In the genomic region with DNA sequence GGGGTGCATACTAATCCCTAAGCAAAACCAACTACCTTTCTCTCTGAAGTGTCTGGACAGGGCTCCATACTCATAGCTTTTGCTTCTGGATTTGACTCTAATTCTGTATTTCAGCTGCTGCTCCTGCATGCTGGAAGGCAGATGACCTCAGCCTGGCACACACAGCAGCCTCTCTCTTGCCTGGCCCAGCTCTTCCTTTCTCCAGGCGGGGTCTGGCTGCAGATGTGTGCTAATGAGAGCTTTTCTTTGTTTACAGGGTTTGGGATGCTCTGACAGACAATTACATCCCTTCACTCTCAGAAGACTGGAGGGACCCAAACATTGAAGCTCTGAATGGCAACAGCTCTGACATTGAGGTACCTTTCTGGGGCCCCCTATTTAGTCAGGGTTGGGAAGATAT, we compare ENCODE assay signal across 17 mouse cellular contexts. TPM values are rescaled to one million over a fixed set of nuclear protein-coding genes. Genes with fewer than 3 reads are reported as not detected.
DNase-seq lines count a peak whose midpoint lies in the region; ATAC-seq and TF ChIP-seq lines count a peak whose summit lies in the region.
"Had no signal": no experiment of that assay in that cellular context is flagged by ENCODE, and none has a peak within 500 bp of the region (broad histone marks: within the 10 kb centered on the region; RNA-seq: fewer than 3 reads in every experiment).

No protein-coding gene starts in this region.

- 41% methylated on average over 1 of the region's 1 CpGs for WGBS in forebrain, embryonic 16.5 days
- WGBS in forebrain, embryonic 11.5 days = 38% methylated on average over 1 of the region's 1 CpGs
- 60% methylated on average over 1 of the region's 1 CpGs for WGBS in hindbrain, postnatal 0 days
- 67% methylated on average over 1 of the region's 1 CpGs for WGBS in hindbrain, embryonic 14.5 days

- no peaks in the 10 kb centered on the region for H3K4me1 ChIP-seq in forebrain, embryonic 16.5 days (replicated peaks; ENCODE audit: control insufficient read depth, insufficient read depth, low read length)
- no peaks in the 10 kb centered on the region for H3K4me1 ChIP-seq in forebrain, embryonic 11.5 days (replicated peaks; ENCODE audit: control insufficient read depth, insufficient read depth, low read length)
- no peaks in the 10 kb centered on the region for H3K4me1 ChIP-seq in hindbrain, postnatal 0 days (ENCODE audit: insufficient read depth, low read length)
- no peaks in the 10 kb centered on the region for H3K4me1 ChIP-seq in hindbrain, embryonic 14.5 days (replicated peaks; ENCODE audit: control insufficient read depth, insufficient read depth, low read length)
- H3K4me1 ChIP-seq: liver, embryonic 15.5 days; neural tube, embryonic 13.5 days; stomach, embryonic 15.5 days had no signal

- H3K27ac ChIP-seq in forebrain, embryonic 16.5 days (ENCODE audit: low read length) = no peak overlapping the region
- H3K27ac ChIP-seq in forebrain, embryonic 11.5 days (ENCODE audit: low read depth, low read length) = no peak overlapping the region
- no peak overlapping the region for H3K27ac ChIP-seq in hindbrain, postnatal 0 days
- H3K27ac ChIP-seq in hindbrain, embryonic 14.5 days = no peak overlapping the region
- H3K27ac ChIP-seq: liver, embryonic 15.5 days; neural tube, embryonic 13.5 days; stomach, embryonic 15.5 days had no signal

- TF ChIP-seq CTCF in hindbrain, postnatal 0 days (IDR thresholded peaks at IDR 0.05; ENCODE audit: low read depth) = no peak

- 0 out of 2 replicates have a peak, but pooled peaks have one; percentile 38 for ATAC-seq in forebrain, embryonic 16.5 days
- ATAC-seq in forebrain, embryonic 11.5 days (replicated peaks; ENCODE audit: low FRiP score) = no peak
- peak; percentile 79; the same call in 1 of the 2 replicates for ATAC-seq in hindbrain, postnatal 0 days
- no peak for ATAC-seq in hindbrain, embryonic 14.5 days (ENCODE audit: low FRiP score)
- ATAC-seq: intestine, embryonic 16.5 days; lung, postnatal 0 days had no signal

- no peaks in the 10 kb centered on the region for H3K27me3 ChIP-seq in forebrain, embryonic 16.5 days (replicated peaks; ENCODE audit: control insufficient read depth, insufficient read depth, low read length)
- H3K27me3 ChIP-seq in forebrain, embryonic 11.5 days (ENCODE audit: control insufficient read depth, insufficient read depth, low read length) = no peaks in the 10 kb centered on the region
- H3K27me3 ChIP-seq in hindbrain, postnatal 0 days (ENCODE audit: insufficient read depth, low read length) = no peaks in the 10 kb centered on the region
- no peaks in the 10 kb centered on the region for H3K27me3 ChIP-seq in hindbrain, embryonic 14.5 days (ENCODE audit: control insufficient read depth, insufficient read depth, low read length)
- H3K27me3 ChIP-seq: liver, embryonic 15.5 days; neural tube, embryonic 13.5 days; stomach, embryonic 15.5 days had no signal

- no peak overlapping the region for H3K4me3 ChIP-seq in forebrain, embryonic 16.5 days (replicated peaks; ENCODE audit: low read length)
- no peak overlapping the region for H3K4me3 ChIP-seq in forebrain, embryonic 11.5 days (ENCODE audit: low read depth, low read length)
- H3K4me3 ChIP-seq in hindbrain, postnatal 0 days (ENCODE audit: low read length) = no peak overlapping the region
- H3K4me3 ChIP-seq in hindbrain, embryonic 14.5 days (replicated peaks; ENCODE audit: low read length) = no peak overlapping the region
- H3K4me3 ChIP-seq: liver, embryonic 15.5 days; neural tube, embryonic 13.5 days; stomach, embryonic 15.5 days had no signal

- H3K9ac ChIP-seq in forebrain, embryonic 16.5 days (replicated peaks; ENCODE audit: low read depth, low read length) = no peak overlapping the region
- no peak overlapping the region for H3K9ac ChIP-seq in forebrain, embryonic 11.5 days (ENCODE audit: low read length)
- H3K9ac ChIP-seq in hindbrain, postnatal 0 days (replicated peaks; ENCODE audit: low read length) = no peak overlapping the region
- no peak overlapping the region for H3K9ac ChIP-seq in hindbrain, embryonic 14.5 days
- H3K9ac ChIP-seq: liver, embryonic 15.5 days; neural tube, embryonic 13.5 days; stomach, embryonic 15.5 days had no signal

- H3K36me3 ChIP-seq in forebrain, embryonic 16.5 days (ENCODE audit: control insufficient read depth, insufficient read depth) = peaks cover 43% of the 10 kb centered on the region
- peaks cover 8% of the 10 kb centered on the region for H3K36me3 ChIP-seq in forebrain, embryonic 11.5 days (ENCODE audit: control insufficient read depth, insufficient read depth, low read length)
- H3K36me3 ChIP-seq in hindbrain, postnatal 0 days (ENCODE audit: insufficient read depth, low read length) = peaks cover 43% of the 10 kb centered on the region
- H3K36me3 ChIP-seq in hindbrain, embryonic 14.5 days (replicated peaks; ENCODE audit: control insufficient read depth, insufficient read depth) = peaks cover 87% of the 10 kb centered on the region
- H3K36me3 ChIP-seq: liver, embryonic 15.5 days; stomach, embryonic 15.5 days had no signal

- no peak overlapping the region for H3K4me2 ChIP-seq in forebrain, embryonic 16.5 days (ENCODE audit: low read length)
- H3K4me2 ChIP-seq in forebrain, embryonic 11.5 days (ENCODE audit: low read depth, low read length, severe bottlenecking) = no peak overlapping the region
- no peak overlapping the region for H3K4me2 ChIP-seq in hindbrain, postnatal 0 days (ENCODE audit: low read depth, low read length)
- no peak overlapping the region for H3K4me2 ChIP-seq in hindbrain, embryonic 14.5 days (replicated peaks)
- H3K4me2 ChIP-seq: liver, embryonic 15.5 days; neural tube, embryonic 13.5 days; stomach, embryonic 15.5 days had no signal

- no peaks in the 10 kb centered on the region for H3K9me3 ChIP-seq in forebrain, embryonic 16.5 days (ENCODE audit: control insufficient read depth, low read length)
- no peaks in the 10 kb centered on the region for H3K9me3 ChIP-seq in forebrain, embryonic 11.5 days (ENCODE audit: control insufficient read depth, low read length)
- H3K9me3 ChIP-seq in hindbrain, postnatal 0 days (ENCODE audit: low read length) = no peaks in the 10 kb centered on the region
- H3K9me3 ChIP-seq in hindbrain, embryonic 14.5 days (ENCODE audit: control insufficient read depth, low read length) = no peaks in the 10 kb centered on the region
- H3K9me3 ChIP-seq: liver, embryonic 15.5 days; neural tube, embryonic 13.5 days; stomach, embryonic 15.5 days had no signal

- DNase-seq in forebrain, embryonic 11.5 days (ENCODE audit: low spot score) = no peak
- peak; percentile 13 for DNase-seq in hindbrain, postnatal 0 days (ENCODE audit: low spot score)
- no peak for DNase-seq in hindbrain, embryonic 14.5 days (ENCODE audit: low spot score)
- DNase-seq in right cerebral cortex, postnatal 10 days (ENCODE audit: low spot score in 2 of 2) = peak; percentile 58 to 66
- no peak for DNase-seq in right cerebral cortex, adult 2 months (ENCODE audit: low spot score in 2 of 2)
- DNase-seq in telencephalon, adult 2 months (ENCODE audit: low read depth, low spot score) = peak; percentile 66
- no peak for DNase-seq in kidney, postnatal 25 days
- DNase-seq: adrenal gland, postnatal 10 days; cerebellum, adult 11-12 months; heart, adult 18-20 months had no signal

RNA-seq across cellular contexts. Expression of gene Fez1, which starts 28.4 kb away (rescaled TPM):
- polyA plus RNA-seq in forebrain, embryonic 16.5 days (2015; fragmentation: Nextera tagmentation; extraction: Ambion mirVana) = 715 and 751 TPM in 2 replicates
- 341 and 350 TPM in 2 replicates for polyA plus RNA-seq in forebrain, embryonic 11.5 days (2014; fragmentation: Nextera tagmentation; extraction: Ambion mirVana)
- total RNA-seq in hindbrain, postnatal 0 days (2014; rRNA removed) = 237 and 300 TPM in 2 replicates
- polyA plus RNA-seq in hindbrain, postnatal 0 days (2015; fragmentation: Nextera tagmentation; extraction: Ambion mirVana) = 464 and 483 TPM in 2 replicates
- 549 and 551 TPM in 2 replicates for polyA plus RNA-seq in hindbrain, embryonic 14.5 days (2014; fragmentation: Nextera tagmentation; extraction: Ambion mirVana)
- total RNA-seq: CH12.LX had no signal

RNA-seq across cellular contexts. Expression of gene Ei24, which starts 52.9 kb away (rescaled TPM):
- 125 TPM in 2 replicates for polyA plus RNA-seq in forebrain, embryonic 16.5 days (2015; fragmentation: Nextera tagmentation; extraction: Ambion mirVana)
- 89.8 and 95.9 TPM in 2 replicates for polyA plus RNA-seq in forebrain, embryonic 11.5 days (2014; fragmentation: Nextera tagmentation; extraction: Ambion mirVana)
- 85.0 and 93.2 TPM in 2 replicates for total RNA-seq in hindbrain, postnatal 0 days (2014; rRNA removed)
- polyA plus RNA-seq in hindbrain, postnatal 0 days (2015; fragmentation: Nextera tagmentation; extraction: Ambion mirVana) = 105 and 107 TPM in 2 replicates
- 73.6 and 88.3 TPM in 2 replicates for polyA plus RNA-seq in hindbrain, embryonic 14.5 days (2014; fragmentation: Nextera tagmentation; extraction: Ambion mirVana)

Comparison
In these comparisons a context has a peak if more than half of its experiments do, and no peak if none do; other contexts are left out.
1. ATAC-seq: peak in forebrain, embryonic 16.5 days (single experiment) and hindbrain, postnatal 0 days (single experiment); none in forebrain, embryonic 11.5 days (single experiment) and hindbrain, embryonic 14.5 days (single experiment).
2. DNase-seq: peak in hindbrain, postnatal 0 days (single experiment), right cerebral cortex, postnatal 10 days (2 of 2) and telencephalon, adult 2 months (single experiment); none in forebrain, embryonic 11.5 days (single experiment), hindbrain, embryonic 14.5 days (single experiment), right cerebral cortex, adult 2 months (0 of 2) and kidney, postnatal 25 days (0 of 2).